Mouse (Mus musculus) midbrain, embryonic 11.5 days (tissue): ENCODE measurements around the gene Map3k13. TPM values are rescaled to one million over a fixed set of nuclear protein-coding genes. Genes with fewer than 3 reads are reported as not detected.

ENCODE experiments used
- ATAC-seq: fragments of 200-750 bp; cut with Nextera tagmentation; 2 replicates; pipeline ENCODE4 v1.8.0; 2017; ENCODE audit warnings: moderate TSS enrichment, moderate library complexity; ENCODE audit not compliant: low FRiP score
- DNase-seq: peaks from one replicate; pipeline ENCODE4 v3.0.0; 2015; ENCODE audit warnings: low spot score; ENCODE audit errors: missing footprints
- H3K27ac ChIP-seq: fragments of 300-500 bp; sonication (generic); 2 replicates; pipeline ENCODE4 v1.5.1; 2014; ENCODE audit warnings: low read depth, low read length
- H3K27me3 ChIP-seq: fragments of 300-500 bp; sonication (generic); 2 replicates; pipeline ENCODE4 v1.6.1; 2014; ENCODE audit warnings: mild to moderate bottlenecking, low read length, moderate library complexity, mixed read lengths; ENCODE audit not compliant: control insufficient read depth, insufficient read depth
- H3K36me3 ChIP-seq: fragments of 300-500 bp; sonication (generic); 2 replicates; pipeline ENCODE4 v1.6.1; 2014; ENCODE audit warnings: mild to moderate bottlenecking, low read length, moderate library complexity, mixed read lengths; ENCODE audit not compliant: control insufficient read depth, insufficient read depth
- H3K4me1 ChIP-seq: fragments of 300-500 bp; sonication (generic); 2 replicates; pipeline ENCODE4 v1.6.1; 2014; ENCODE audit warnings: low read length; ENCODE audit not compliant: control insufficient read depth, insufficient read depth
- H3K4me2 ChIP-seq: fragments of 300-500 bp; sonication (generic); 2 replicates; pipeline ENCODE4 v1.6.1; 2014; ENCODE audit warnings: mild to moderate bottlenecking, moderate library complexity
- H3K4me3 ChIP-seq: fragments of 300-500 bp; sonication (generic); 2 replicates; pipeline ENCODE4 v1.5.1; 2014; ENCODE audit warnings: low read depth, low read length
- H3K9ac ChIP-seq: fragments of 300-500 bp; sonication (generic); 2 replicates; pipeline ENCODE4 v1.6.1; 2014; ENCODE audit warnings: low read length
- H3K9me3 ChIP-seq: fragments of 300-500 bp; sonication (generic); 2 replicates; pipeline ENCODE4 v1.6.1; 2016; ENCODE audit warnings: low read length; ENCODE audit not compliant: control insufficient read depth
- WGBS: fragments of 180-500 bp; shearing (Covaris S2); extraction: QIAGEN DNeasy Blood & Tissue Kit; methylation state at CpG from one replicate; pipeline ENCODE4 v1.1.7; 2014; 5-methylcytosine and 5-hydroxymethylcytosine counted together
- polyA plus RNA-seq: library from polyadenylated mRNA; unstranded; fragments of >200 nt; fragmentation: Nextera tagmentation; extraction: Ambion mirVana; gene quantifications from 2 replicates; pipeline ENCODE4 v1.2.1, GENCODE M21; 2014

Map3k13 gene
- polyA plus RNA-seq, 1 experiment from 2014 or later = 5.1 TPM

- no peaks in the 10 kb centered on the region for H3K36me3 ChIP-seq
- no peak overlapping the region for H3K4me3 ChIP-seq
- H3K9ac ChIP-seq = no peak overlapping the region
- no peak for DNase-seq
- no peak for ATAC-seq
- no peak overlapping the region for H3K4me2 ChIP-seq
- H3K4me1 ChIP-seq = peaks cover 6% of the 10 kb centered on the region; the same call in 1 of the 2 replicates
- H3K27me3 ChIP-seq = no peaks in the 10 kb centered on the region
- 73% methylated on average over 2 of the region's 2 CpGs for WGBS
- no peaks in the 10 kb centered on the region for H3K9me3 ChIP-seq
- no peak overlapping the region for H3K27ac ChIP-seq
Measured at GRCm38 (mm10) chr16:21782807-21783206, 11.3 kb upstream of the Map3k13 start.

GRCm38 (mm10) chr16:21785000-21785399, 9.1 kb upstream of the Map3k13 start:
- H3K9me3 ChIP-seq = no peaks in the 10 kb centered on the region; the same call in 1 of the 2 replicates
- H3K4me1 ChIP-seq = peaks cover 7% of the 10 kb centered on the region; the same call in 1 of the 2 replicates
- no peak overlapping the region for H3K4me3 ChIP-seq
- H3K36me3 ChIP-seq = no peaks in the 10 kb centered on the region
- WGBS = 82% methylated on average over 4 of the region's 4 CpGs
- H3K4me2 ChIP-seq = no peak overlapping the region
- peak; percentile 80 for DNase-seq
- no peaks in the 10 kb centered on the region; the same call in 1 of the 2 replicates for H3K27me3 ChIP-seq
- H3K9ac ChIP-seq = no peak overlapping the region
- H3K27ac ChIP-seq = no peak overlapping the region
- no peak for ATAC-seq

GRCm38 (mm10) chr16:21786317-21786716, 7.8 kb upstream of the Map3k13 start:
- 87% methylated on average over 8 of the region's 8 CpGs for WGBS
- Histone ChIP-seq H3K36me3 (no peaks in the 10 kb centered on the region), H3K4me1 (peaks cover 7% of the 10 kb centered on the region; the same call in 1 of the 2 replicates), H3K9ac (no peak overlapping the region), H3K27ac (no peak overlapping the region), H3K4me2 (no peak overlapping the region), H3K27me3 (no peaks in the 10 kb centered on the region; the same call in 1 of the 2 replicates), H3K4me3 (no peak overlapping the region), H3K9me3 (no peaks in the 10 kb centered on the region; the same call in 1 of the 2 replicates)
- no peak for DNase-seq
- ATAC-seq = no peak

- Histone ChIP-seq H3K27me3 (no peaks in the 10 kb centered on the region; the same call in 1 of the 2 replicates), H3K27ac (no peak within 1 kb of the TSS), H3K36me3 (no peaks in the 10 kb centered on the region), H3K9ac (peak within 1 kb of the TSS; percentile 63), H3K4me2 (peak within 1 kb of the TSS; percentile 72), H3K4me1 (peaks cover 7% of the 10 kb centered on the region; the same call in 1 of the 2 replicates), H3K4me3 (peak within 1 kb of the TSS; percentile 40), H3K9me3 (no peaks in the 10 kb centered on the region; the same call in 1 of the 2 replicates)
- peak; percentile 91 for ATAC-seq
- peak; percentile 93 for DNase-seq
- WGBS = 9% methylated on average over 28 of the region's 28 CpGs
Measured at GRCm38 (mm10) chr16:21787516-21788353, 6.4 kb upstream of the Map3k13 start, which contains the start of gene Ehhadh. Ehhadh (minus strand) TSS chr16:21787807.

GRCm38 (mm10) chr16:21788581-21788980, 5.6 kb upstream of the Map3k13 start:
- peaks cover 10% of the 10 kb centered on the region for H3K4me1 ChIP-seq
- no peak overlapping the region for H3K9ac ChIP-seq
- no peaks in the 10 kb centered on the region; the same call in 1 of the 2 replicates for H3K9me3 ChIP-seq
- no peak overlapping the region for H3K4me2 ChIP-seq
- no peak for DNase-seq
- 56% methylated on average over 3 of the region's 3 CpGs for WGBS
- no peak for ATAC-seq
- no peak overlapping the region for H3K27ac ChIP-seq
- H3K4me3 ChIP-seq = no peak overlapping the region
- H3K36me3 ChIP-seq = no peaks in the 10 kb centered on the region
- no peaks in the 10 kb centered on the region; the same call in 1 of the 2 replicates for H3K27me3 ChIP-seq

- Histone ChIP-seq H3K27me3 (no peaks in the 10 kb centered on the region; the same call in 1 of the 2 replicates), H3K27ac (no peak overlapping the region), H3K36me3 (no peaks in the 10 kb centered on the region), H3K9ac (no peak overlapping the region), H3K4me2 (no peak overlapping the region), H3K4me1 (peaks cover 11% of the 10 kb centered on the region), H3K9me3 (no peaks in the 10 kb centered on the region; the same call in 1 of the 2 replicates), H3K4me3 (no peak overlapping the region)
- no peak for ATAC-seq
- WGBS = 78% methylated on average over 2 of the region's 2 CpGs
- DNase-seq = no peak
Measured at GRCm38 (mm10) chr16:21789180-21789579, 5.0 kb upstream of the Map3k13 start.

GRCm38 (mm10) chr16:21790469-21790868, 3.7 kb upstream of the Map3k13 start:
- no peaks in the 10 kb centered on the region for H3K36me3 ChIP-seq
- no peaks in the 10 kb centered on the region; the same call in 1 of the 2 replicates for H3K27me3 ChIP-seq
- H3K9me3 ChIP-seq = no peaks in the 10 kb centered on the region; the same call in 1 of the 2 replicates
- H3K27ac ChIP-seq = no peak overlapping the region
- peaks cover 16% of the 10 kb centered on the region for H3K4me1 ChIP-seq
- no peak overlapping the region for H3K9ac ChIP-seq
- H3K4me3 ChIP-seq = no peak overlapping the region
- no peak for DNase-seq
- 18% methylated on average over 1 of the region's 1 CpGs for WGBS
- H3K4me2 ChIP-seq = no peak overlapping the region
- no peak for ATAC-seq

- no peak overlapping the region for H3K4me3 ChIP-seq
- no peak for DNase-seq
- no peak overlapping the region for H3K9ac ChIP-seq
- H3K4me1 ChIP-seq = peaks cover 16% of the 10 kb centered on the region
- no peak overlapping the region for H3K4me2 ChIP-seq
- H3K9me3 ChIP-seq = no peaks in the 10 kb centered on the region; the same call in 1 of the 2 replicates
- H3K27me3 ChIP-seq = no peaks in the 10 kb centered on the region; the same call in 1 of the 2 replicates
- WGBS = 68% methylated on average over 3 of the region's 3 CpGs
- no peak for ATAC-seq
- no peak overlapping the region for H3K27ac ChIP-seq
- no peaks in the 10 kb centered on the region for H3K36me3 ChIP-seq
Measured at GRCm38 (mm10) chr16:21791779-21792178, 2.4 kb upstream of the Map3k13 start.
